Mouse (Mus musculus) cerebellum, postnatal 10 days (tissue): ENCODE results near the gene Nagk.

ENCODE experiments used
- DNase-seq, 2 experiments: peaks; one replicate each; pipeline ENCODE4 v3.0.0; 2021; ENCODE audit warnings: mixed read lengths in 2 of 2

Gene Nagk

GRCm38 (mm10) chr6:83818996-83819395 lies 24.2 kb downstream of the Nagk start:
- DNase-seq, result no peak

DNA sequence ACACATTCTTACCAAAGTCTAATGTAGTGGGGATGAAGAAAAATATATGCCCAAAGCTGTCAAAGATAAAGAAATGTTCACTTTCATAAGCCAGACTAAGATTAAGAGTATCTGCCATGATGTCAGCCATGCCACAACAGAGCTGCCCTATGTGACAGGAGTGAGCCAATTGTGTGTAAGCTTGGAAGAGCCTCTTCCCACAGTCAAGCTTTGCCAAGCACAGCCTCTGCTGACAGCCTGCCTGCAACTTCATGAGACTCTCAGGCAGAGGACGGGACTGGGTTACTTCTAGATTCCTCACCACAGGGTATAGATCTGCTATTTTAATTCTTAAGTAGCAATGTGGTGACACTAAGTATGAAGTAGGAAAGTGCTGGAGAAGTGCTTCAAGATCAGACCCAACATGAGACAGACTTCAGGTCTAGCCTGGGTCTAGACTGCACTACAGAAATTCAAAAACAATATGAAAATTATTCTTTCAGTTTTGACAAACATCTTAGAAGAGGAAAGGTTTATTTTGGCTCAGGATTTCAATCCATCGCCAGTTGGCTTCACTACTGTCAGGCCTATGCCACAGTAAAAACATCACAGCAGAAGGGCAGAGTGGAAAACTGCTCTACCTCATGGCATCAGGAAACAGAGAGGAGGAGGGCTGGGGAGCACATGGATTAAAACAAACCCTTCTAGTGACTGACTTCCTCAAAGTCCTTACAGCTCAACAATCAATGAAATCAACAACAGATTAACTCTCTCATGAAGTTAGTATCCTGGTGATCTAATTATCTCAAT lies 26.1 kb downstream of the Nagk start:
- DNase-seq, result no peak

DNA sequence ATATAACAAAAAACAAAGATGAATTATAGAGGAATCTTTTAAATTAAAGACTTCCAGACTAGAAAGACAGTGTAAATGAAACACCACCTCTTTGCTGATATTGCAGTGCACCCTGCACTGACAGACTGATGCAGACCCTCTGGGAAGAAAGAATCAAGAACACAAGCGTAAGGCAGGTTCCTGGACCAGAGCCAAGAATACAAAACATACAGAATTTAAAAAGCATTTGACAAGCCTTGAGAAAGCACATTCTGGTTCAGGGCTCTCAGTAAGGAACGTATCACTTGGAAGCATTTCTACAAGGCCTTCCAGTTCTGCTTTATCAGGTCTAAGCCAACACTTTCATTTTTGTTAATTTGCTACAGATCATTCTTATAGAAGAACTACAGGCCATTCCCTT lies 27.1 kb downstream of the Nagk start:
- no peak for DNase-seq

GRCm38 (mm10) chr6:83830941-83831605 lies 36.3 kb downstream of the Nagk start:
- no peak for DNase-seq

- DNase-seq, result peak; percentile 100
Observed at GRCm38 (mm10) chr6:83831606-83832123, 36.9 kb downstream of the Nagk start, which contains the start of gene Paip2b. Gene Paip2b (minus strand): TSS chr6:83831741.

DNA sequence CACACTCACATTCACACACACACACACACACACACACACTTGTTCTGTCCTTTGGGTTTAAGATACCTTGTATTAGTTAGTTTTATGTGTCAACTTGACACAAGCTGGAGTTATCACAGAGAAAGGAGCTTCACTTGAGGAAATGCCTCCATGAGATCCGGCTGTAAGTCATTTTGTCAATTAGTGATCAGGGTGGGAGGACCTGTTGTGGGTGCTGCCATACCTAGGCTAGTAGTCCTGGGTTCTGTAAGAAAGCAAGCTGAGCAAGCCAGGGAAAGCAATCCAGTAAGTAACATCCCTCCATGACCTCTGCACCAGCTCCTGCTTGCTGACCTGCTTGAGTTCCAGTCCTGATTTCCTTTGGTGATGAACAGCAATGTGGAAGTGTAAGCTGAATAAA lies 37.6 kb downstream of the Nagk start:
- DNase-seq, result peak in 1 of 2 experiments; percentile 19

- DNase-seq, result no peak
Observed at GRCm38 (mm10) chr6:83836826-83837225, 42.0 kb downstream of the Nagk start.

DNA sequence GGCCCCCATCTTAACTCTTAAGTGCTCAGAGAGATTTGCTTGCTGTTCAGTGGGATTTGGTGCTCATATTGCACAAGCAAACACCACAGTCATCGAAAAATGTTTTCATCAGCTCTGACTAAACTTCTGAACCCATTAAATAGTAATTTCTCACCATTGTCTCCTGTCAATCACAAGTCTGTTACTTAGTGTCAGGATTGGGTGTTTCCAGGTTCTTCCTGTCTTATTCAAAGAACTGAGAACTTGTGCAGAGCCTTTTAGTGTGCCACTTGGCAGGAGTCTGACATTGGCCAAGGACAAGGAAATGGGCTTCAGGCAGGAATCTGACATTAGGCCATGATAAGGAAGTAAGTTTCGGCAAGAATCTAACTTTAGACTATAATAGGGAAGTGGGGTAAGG lies 43.3 kb downstream of the Nagk start:
- DNase-seq, result no peak

DNA sequence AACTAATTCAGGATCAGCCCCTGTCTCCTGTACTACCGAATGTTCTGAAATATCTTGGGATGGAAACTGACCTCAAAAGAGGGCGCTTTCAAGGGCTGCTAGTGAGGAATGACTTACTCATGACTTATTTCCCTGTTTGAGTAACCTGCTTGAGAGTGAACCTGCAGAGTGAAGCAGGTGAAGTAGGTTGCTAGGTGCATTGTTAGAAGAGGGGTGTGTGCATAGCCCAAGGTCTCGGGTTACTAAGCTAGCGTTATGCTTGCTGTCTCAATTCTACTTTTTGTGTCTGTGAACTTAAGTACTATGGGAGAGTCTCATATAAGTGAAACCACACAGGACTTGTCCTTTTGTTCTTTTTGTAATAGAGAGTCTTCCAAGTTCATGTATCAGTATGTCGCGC lies 45.3 kb downstream of the Nagk start:
- no peak for DNase-seq

- no peak for DNase-seq
Observed at GRCm38 (mm10) chr6:83844913-83845312, 50.1 kb downstream of the Nagk start.

DNA sequence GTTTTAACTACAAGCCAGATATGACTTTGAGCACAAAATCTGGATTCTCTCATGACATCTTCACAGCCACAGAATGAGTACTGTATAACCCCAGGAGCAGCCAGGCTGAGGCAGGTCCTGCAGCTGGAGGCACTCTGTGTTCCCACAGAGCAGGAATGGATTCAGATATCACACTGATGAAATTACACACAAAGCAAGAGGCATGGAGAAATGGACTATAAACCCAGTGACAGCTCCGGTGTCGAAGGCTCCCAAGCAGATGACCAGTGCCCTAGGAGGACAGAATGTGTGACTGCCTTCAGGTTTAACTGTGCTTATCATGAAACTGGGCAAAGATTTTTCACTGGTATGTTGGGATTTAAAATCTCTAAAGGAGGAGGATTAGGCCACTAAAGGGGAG lies 51.4 kb downstream of the Nagk start:
- DNase-seq, result no peak

GRCm38 (mm10) chr6:83849446-83849845 lies 54.7 kb downstream of the Nagk start:
- DNase-seq, result no peak
